Comparison of ENCODE assay signal across 22 mouse cellular contexts in genomic region chr2:119411016-119411415, GRCm38 (mm10). TPM values are rescaled to one million over a fixed set of nuclear protein-coding genes. Genes with fewer than 3 reads are reported as not detected.
DNase-seq lines count a peak whose midpoint lies in the region; ATAC-seq and TF ChIP-seq lines count a peak whose summit lies in the region.
"Had no signal": no experiment of that assay in that cellular context is flagged by ENCODE, and none has a peak within 500 bp of the region (broad histone marks: within the 10 kb centered on the region; RNA-seq: fewer than 3 reads in every experiment).

No protein-coding gene starts in this region.

- no peak for ATAC-seq in kidney, embryonic 16.5 days (ENCODE audit: low FRiP score, low TSS enrichment)
- ATAC-seq in stomach, embryonic 15.5 days (ENCODE audit: insufficient read depth, low FRiP score, low read depth), result no peak
- no peak for ATAC-seq in stomach, postnatal 0 days (ENCODE audit: low FRiP score, low TSS enrichment)
- ATAC-seq: forebrain, embryonic 13.5 days; inflammation-experienced regulatory T-cells, adult 6 months; midbrain, embryonic 16.5 days had no signal

- intact Hi-C loops in heart, postnatal 14 days (cut with DNase I), result no loop called here

- H3K4me2 ChIP-seq in kidney, embryonic 16.5 days (replicated peaks; ENCODE audit: low read depth, low read length), result no peak overlapping the region
- no peak overlapping the region for H3K4me2 ChIP-seq in stomach, embryonic 15.5 days
- H3K4me2 ChIP-seq in stomach, postnatal 0 days (replicated peaks; ENCODE audit: low read depth), result no peak overlapping the region
- H3K4me2 ChIP-seq: forebrain, embryonic 13.5 days; hindbrain, embryonic 12.5 days; limb, embryonic 12.5 days; liver, embryonic 15.5 days had no signal

- H3K27me3 ChIP-seq in kidney, embryonic 16.5 days (ENCODE audit: insufficient read depth, low read length), result no peaks in the 10 kb centered on the region
- no peaks in the 10 kb centered on the region for H3K27me3 ChIP-seq in stomach, embryonic 15.5 days (replicated peaks)
- no peaks in the 10 kb centered on the region for H3K27me3 ChIP-seq in stomach, postnatal 0 days (ENCODE audit: control insufficient read depth, insufficient read depth, low read length)
- H3K27me3 ChIP-seq: forebrain, embryonic 13.5 days; hindbrain, embryonic 12.5 days; limb, embryonic 12.5 days; liver, embryonic 15.5 days; megakaryocyte, embryonic 14.5 days had no signal

- no peak for TF ChIP-seq CTCF in stomach, postnatal 0 days (IDR thresholded peaks at IDR 0.05; ENCODE audit: low read depth)

- peaks cover 37% of the 10 kb centered on the region for H3K36me3 ChIP-seq in kidney, embryonic 16.5 days (ENCODE audit: insufficient read depth, low read length)
- H3K36me3 ChIP-seq in stomach, embryonic 15.5 days, result peaks cover 27% of the 10 kb centered on the region
- peaks cover 17% of the 10 kb centered on the region for H3K36me3 ChIP-seq in stomach, postnatal 0 days (ENCODE audit: control insufficient read depth, insufficient read depth, low read length)

- peak overlapping the region; percentile 62 for H3K27ac ChIP-seq in kidney, embryonic 16.5 days (ENCODE audit: low read length)
- 0 out of 2 replicates have a peak overlapping the region, but pooled peaks have one; percentile 13 for H3K27ac ChIP-seq in stomach, embryonic 15.5 days
- no peak overlapping the region for H3K27ac ChIP-seq in stomach, postnatal 0 days (replicated peaks)
- H3K27ac ChIP-seq: embryonic facial prominence, embryonic 10.5 days; forebrain, embryonic 13.5 days; hindbrain, embryonic 12.5 days; limb, embryonic 12.5 days; liver, embryonic 15.5 days had no signal

- no peak overlapping the region for H3K4me3 ChIP-seq in kidney, embryonic 16.5 days (ENCODE audit: low read length)
- no peak overlapping the region for H3K4me3 ChIP-seq in stomach, embryonic 15.5 days (replicated peaks)
- no peak overlapping the region for H3K4me3 ChIP-seq in stomach, postnatal 0 days (ENCODE audit: low read depth, low read length)
- H3K4me3 ChIP-seq: embryonic facial prominence, embryonic 10.5 days; forebrain, embryonic 13.5 days; hindbrain, embryonic 12.5 days; limb, embryonic 12.5 days; liver, embryonic 15.5 days; megakaryocyte, embryonic 14.5 days had no signal

- H3K9me3 ChIP-seq in kidney, embryonic 16.5 days (ENCODE audit: low read length), result no peaks in the 10 kb centered on the region
- H3K9me3 ChIP-seq in stomach, embryonic 15.5 days, result no peaks in the 10 kb centered on the region
- no peaks in the 10 kb centered on the region for H3K9me3 ChIP-seq in stomach, postnatal 0 days (ENCODE audit: control insufficient read depth, low read length)
- H3K9me3 ChIP-seq: embryonic facial prominence, embryonic 10.5 days; forebrain, embryonic 13.5 days; hindbrain, embryonic 12.5 days; limb, embryonic 12.5 days; liver, embryonic 15.5 days; megakaryocyte, embryonic 14.5 days had no signal

- WGBS in kidney, embryonic 16.5 days, result 75% methylated on average over 5 of the region's 5 CpGs
- WGBS in stomach, embryonic 15.5 days, result 64% methylated on average over 5 of the region's 5 CpGs
- 58% methylated on average over 5 of the region's 5 CpGs for WGBS in stomach, postnatal 0 days

- H3K4me1 ChIP-seq in kidney, embryonic 16.5 days (ENCODE audit: insufficient read depth, low read length), result no peaks in the 10 kb centered on the region
- no peaks in the 10 kb centered on the region for H3K4me1 ChIP-seq in stomach, embryonic 15.5 days
- no peaks in the 10 kb centered on the region for H3K4me1 ChIP-seq in stomach, postnatal 0 days (replicated peaks; ENCODE audit: control insufficient read depth, insufficient read depth)
- H3K4me1 ChIP-seq: embryonic facial prominence, embryonic 10.5 days; hindbrain, embryonic 12.5 days; limb, embryonic 12.5 days had no signal

- peak; percentile 37 for DNase-seq in heart, adult 8-10 months (ENCODE audit: low spot score)
- DNase-seq in heart, postnatal 14 days, result no peak
- no peak for DNase-seq in kidney, postnatal 14 days
- DNase-seq in stomach, postnatal 0 days (ENCODE audit: low spot score), result no peak
- DNase-seq in lung, postnatal 36 days, result peak; percentile 54
- DNase-seq in thymus, postnatal 25 days, result no peak
- DNase-seq: adrenal gland, adult 2 months; cerebellum, adult 11 months; cerebellum, postnatal 25 days; gastrocnemius, postnatal 36 days; right cerebral cortex, adult 18-20 months; thymus, adult 2 months had no signal

- no peak for TF ChIP-seq EP300 in stomach, postnatal 0 days (optimal IDR thresholded peaks at IDR 0.05)

- H3K9ac ChIP-seq in kidney, embryonic 16.5 days (replicated peaks; ENCODE audit: low read length), result no peak overlapping the region
- no peak overlapping the region for H3K9ac ChIP-seq in stomach, embryonic 15.5 days
- no peak overlapping the region for H3K9ac ChIP-seq in stomach, postnatal 0 days (ENCODE audit: low read length)
- H3K9ac ChIP-seq: forebrain, embryonic 13.5 days; hindbrain, embryonic 12.5 days; limb, embryonic 12.5 days; liver, embryonic 15.5 days had no signal

RNA-seq across cellular contexts. Expression of gene Chac1, which starts 60.0 kb away (rescaled TPM):
- 10 to 100 TPM in 1 of 4 experiments, 1 to 10 TPM in 3; 2.8 to 15.4 (median 5.2) TPM for total RNA-seq in heart, adult 8-10 months (2022)
- total RNA-seq in heart, postnatal 14 days (2021), result 10 to 100 TPM; 12.8 to 13.0 TPM
- 0.86 and 1.3 TPM in 2 replicates for polyA plus RNA-seq in kidney, embryonic 16.5 days (2015; fragmentation: Nextera tagmentation; extraction: Ambion mirVana)
- polyA plus RNA-seq in stomach, embryonic 15.5 days (2015; fragmentation: Nextera tagmentation; extraction: Ambion mirVana), result 1.6 TPM in 2 replicates
- polyA plus RNA-seq in stomach, postnatal 0 days (2015; fragmentation: Nextera tagmentation; extraction: Ambion mirVana), result 2.0 and 2.6 TPM in 2 replicates
- polyA plus RNA-seq: inflammation-experienced regulatory T-cells, adult 6 months had no signal

Comparison
In these comparisons a context has a peak if more than half of its experiments do, and no peak if none do; other contexts are left out.
1. DNase-seq: peak in heart, adult 8-10 months (single experiment) and lung, postnatal 36 days (single experiment); none in heart, postnatal 14 days (0 of 2), kidney, postnatal 14 days (single experiment), stomach, postnatal 0 days (single experiment) and thymus, postnatal 25 days (single experiment).